Mouse (Mus musculus) midbrain, postnatal 0 days (tissue): Measurements from ENCODE around the gene Lrp10. TPM values are rescaled to one million over a fixed set of nuclear protein-coding genes. Genes with fewer than 3 reads are reported as not detected.

Source experiments
- ATAC-seq: fragments of 200-750 bp; cut with Nextera tagmentation; 2 replicates; pipeline ENCODE4 v1.8.0; 2017; ENCODE audit warnings: moderate number of reproducible peaks, mild to moderate bottlenecking, moderate TSS enrichment, moderate library complexity; ENCODE audit not compliant: low FRiP score
- DNase-seq: peaks from one replicate; pipeline ENCODE4 v3.0.0-alpha.2; 2015; ENCODE audit warnings: low spot score
- H3K27ac ChIP-seq: fragments of 300-500 bp; sonication (generic); 2 replicates; pipeline ENCODE4 v1.5.1; 2014; ENCODE audit warnings: low read depth, mild to moderate bottlenecking, low read length, mixed read lengths
- H3K27me3 ChIP-seq: fragments of 300-500 bp; sonication (generic); 2 replicates; pipeline ENCODE4 v1.6.1; 2014; ENCODE audit warnings: low read length, control low read depth, mixed read lengths; ENCODE audit not compliant: insufficient read depth
- H3K36me3 ChIP-seq: fragments of 300-500 bp; sonication (generic); 2 replicates; pipeline ENCODE4 v1.6.1; 2014; ENCODE audit warnings: low read length, control low read depth, mixed read lengths; ENCODE audit not compliant: insufficient read depth
- H3K4me1 ChIP-seq: fragments of 300-500 bp; sonication (generic); 2 replicates; pipeline ENCODE4 v1.6.1; 2014; ENCODE audit warnings: mild to moderate bottlenecking, control low read depth, antibody characterized with exemption, low read length, mixed read lengths; ENCODE audit not compliant: insufficient read depth
- H3K4me2 ChIP-seq: fragments of 300-500 bp; sonication (generic); 2 replicates; pipeline ENCODE4 v1.6.1; 2014; ENCODE audit warnings: low read depth, mild to moderate bottlenecking, low read length, mixed read lengths; ENCODE audit not compliant: poor library complexity, severe bottlenecking
- H3K4me3 ChIP-seq: fragments of 300-500 bp; sonication (generic); 2 replicates; pipeline ENCODE4 v1.5.1; 2014; ENCODE audit warnings: low read depth, mild to moderate bottlenecking, low read length, moderate library complexity
- H3K9ac ChIP-seq: fragments of 300-500 bp; sonication (generic); replicated peaks from 2 replicates; pipeline ENCODE4 v1.6.1; 2014; ENCODE audit warnings: mild to moderate bottlenecking, low read length, moderate library complexity, mixed read lengths; ENCODE audit not compliant: poor library complexity, severe bottlenecking
- H3K9me3 ChIP-seq: fragments of 300-500 bp; sonication (generic); 2 replicates; pipeline ENCODE4 v1.6.1; 2016; ENCODE audit warnings: low read length, control low read depth
- CTCF ChIP-seq: IDR thresholded peaks from 2 replicates; pipeline ENCODE4 v1.5.1; 2016; ENCODE audit warnings: antibody characterized with exemption, mild to moderate bottlenecking
- WGBS: fragments of 180-500 bp; shearing (Covaris S2); extraction: QIAGEN DNeasy Blood & Tissue Kit; methylation state at CpG from one replicate; pipeline ENCODE4 v1.1.7; 2014; 5-methylcytosine and 5-hydroxymethylcytosine counted together
- polyA plus RNA-seq: library from polyadenylated mRNA; unstranded; fragments of >200 nt; fragmentation: Nextera tagmentation; extraction: Ambion mirVana; gene quantifications from 2 replicates; pipeline ENCODE4 v1.2.1, GENCODE M21; 2015
- total RNA-seq: library from RNA; depleted of rRNA; stranded (reverse); fragments of >200 nt; gene quantifications from 2 replicates; pipeline ENCODE4 v1.2.3, GENCODE M21; 2014

Gene Lrp10
- total and polyA plus RNA-seq, 2 experiments from 2014 or later, result 29.7 to 42.1 TPM

DNA sequence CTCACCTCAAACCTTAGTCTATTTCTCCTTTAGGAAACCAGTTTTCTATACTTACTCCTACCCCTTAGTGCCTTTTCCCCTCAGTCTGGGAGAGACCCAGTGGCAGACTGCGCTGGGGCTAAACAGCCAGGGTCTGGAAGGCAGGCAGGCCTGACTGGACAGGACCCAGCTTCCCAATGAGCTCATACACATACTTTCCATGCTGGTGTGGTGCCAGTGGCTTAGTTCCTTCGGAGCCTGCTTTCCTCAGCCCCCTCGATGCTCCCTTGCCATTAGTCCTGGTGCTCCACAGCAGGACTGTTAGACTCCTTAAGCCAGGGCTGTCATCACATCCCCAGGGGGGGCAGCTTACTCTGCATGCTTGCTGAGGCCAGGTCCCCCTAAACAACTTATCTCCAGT, 18.5 kb upstream of the Lrp10 start:
- TF ChIP-seq CTCF, result no peak
- WGBS, result 47% methylated on average over 3 of the region's 3 CpGs
- no peaks in the 10 kb centered on the region for H3K4me1 ChIP-seq
- H3K36me3 ChIP-seq, result no peaks in the 10 kb centered on the region
- no peak overlapping the region for H3K27ac ChIP-seq
- H3K4me2 ChIP-seq, result no peak overlapping the region
- DNase-seq, result no peak
- no peak for ATAC-seq
- H3K27me3 ChIP-seq, result no peaks in the 10 kb centered on the region
- no peaks in the 10 kb centered on the region for H3K9me3 ChIP-seq
- H3K4me3 ChIP-seq, result no peak overlapping the region
- no peak overlapping the region for H3K9ac ChIP-seq

- H3K27ac ChIP-seq, result no peak overlapping the region
- no peak overlapping the region for H3K4me2 ChIP-seq
- DNase-seq (no peak), ATAC-seq (no peak)
- TF ChIP-seq CTCF, result no peak
- 91% methylated on average over 9 of the region's 9 CpGs for WGBS
- H3K9ac ChIP-seq, result no peak overlapping the region
- no peak overlapping the region for H3K4me3 ChIP-seq
- H3K9me3 ChIP-seq, result no peaks in the 10 kb centered on the region
- no peaks in the 10 kb centered on the region for H3K36me3 ChIP-seq
- no peaks in the 10 kb centered on the region for H3K27me3 ChIP-seq
- H3K4me1 ChIP-seq, result no peaks in the 10 kb centered on the region
Observed at GRCm38 (mm10) chr14:54453566-54453965, 10.4 kb upstream of the Lrp10 start.

DNA sequence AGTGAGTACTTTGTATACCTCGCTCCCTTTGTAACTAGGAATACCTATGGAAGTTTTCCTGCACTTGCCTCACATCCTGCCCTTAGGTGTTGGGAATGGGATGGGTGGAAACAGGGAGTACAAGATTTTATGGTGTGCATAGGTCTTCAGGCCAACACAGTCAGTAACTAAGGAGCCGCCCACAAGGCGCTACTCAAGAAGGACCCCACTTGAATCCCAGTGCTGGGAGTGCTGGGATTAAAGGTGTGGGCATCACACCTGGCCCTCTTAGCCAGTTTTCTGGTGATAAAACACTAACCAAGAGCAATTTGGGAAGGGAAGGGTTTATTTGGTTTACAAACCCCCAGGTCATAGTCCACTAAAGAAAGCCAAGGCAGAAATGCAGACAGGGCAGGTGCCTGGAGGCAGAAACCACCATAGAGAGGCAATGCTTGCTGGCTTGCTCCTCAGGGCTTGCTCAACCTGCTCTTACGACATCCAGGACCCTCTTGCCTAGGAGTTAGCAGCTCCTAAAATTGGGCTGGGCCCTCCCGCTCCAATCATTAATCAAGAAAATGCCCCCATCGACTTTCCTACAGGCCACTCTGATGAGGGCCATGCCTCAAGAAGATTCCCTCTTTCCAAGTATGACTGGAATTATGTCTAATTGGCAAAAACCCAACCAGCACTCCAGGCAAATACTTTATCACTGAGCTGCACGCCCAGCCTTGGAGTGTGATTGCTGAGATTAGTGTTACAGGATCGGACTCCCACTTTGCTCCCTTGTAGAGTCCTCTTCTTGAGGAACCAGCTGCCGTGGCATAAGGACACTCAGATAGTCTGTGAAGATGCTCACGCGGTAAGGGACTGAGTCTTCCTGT, 9.0 kb upstream of the Lrp10 start:
- no peaks in the 10 kb centered on the region for H3K9me3 ChIP-seq
- no peak overlapping the region for H3K4me3 ChIP-seq
- WGBS, result 84% methylated on average over 11 of the region's 11 CpGs
- no peak overlapping the region for H3K4me2 ChIP-seq
- no peaks in the 10 kb centered on the region for H3K27me3 ChIP-seq
- no peak for TF ChIP-seq CTCF
- H3K9ac ChIP-seq, result no peak overlapping the region
- ATAC-seq (no peak), DNase-seq (no peak)
- H3K36me3 ChIP-seq, result no peaks in the 10 kb centered on the region
- no peaks in the 10 kb centered on the region for H3K4me1 ChIP-seq
- H3K27ac ChIP-seq, result no peak overlapping the region

GRCm38 (mm10) chr14:54457907-54458569, 5.9 kb upstream of the Lrp10 start:
- no peaks in the 10 kb centered on the region for H3K36me3 ChIP-seq
- H3K9me3 ChIP-seq, result no peaks in the 10 kb centered on the region
- H3K27me3 ChIP-seq, result no peaks in the 10 kb centered on the region
- DNase-seq (no peak), ATAC-seq (no peak)
- no peaks in the 10 kb centered on the region for H3K4me1 ChIP-seq
- WGBS, result 89% methylated on average over 14 of the region's 14 CpGs
- no peak for TF ChIP-seq CTCF
- H3K4me2 ChIP-seq, result no peak overlapping the region
- H3K4me3 ChIP-seq, result no peak overlapping the region
- H3K9ac ChIP-seq, result no peak overlapping the region
- no peak overlapping the region for H3K27ac ChIP-seq

- no peaks in the 10 kb centered on the region for H3K4me1 ChIP-seq
- H3K27me3 ChIP-seq, result no peaks in the 10 kb centered on the region
- WGBS, result 79% methylated on average over 4 of the region's 4 CpGs
- no peaks in the 10 kb centered on the region for H3K9me3 ChIP-seq
- no peak overlapping the region for H3K27ac ChIP-seq
- ATAC-seq (no peak), DNase-seq (no peak)
- H3K4me2 ChIP-seq, result no peak overlapping the region
- no peaks in the 10 kb centered on the region for H3K36me3 ChIP-seq
- no peak overlapping the region for H3K9ac ChIP-seq
- no peak for TF ChIP-seq CTCF
- no peak overlapping the region for H3K4me3 ChIP-seq
Observed at GRCm38 (mm10) chr14:54462146-54462545, 1.8 kb upstream of the Lrp10 start.
